Mouse (Mus musculus): ENCODE results near the gene Gm49369. TPM values are rescaled to one million over a fixed set of nuclear protein-coding genes. Genes with fewer than 3 reads are reported as not detected.
"Not testable (repeated sequence)": the region's sequence is repeated elsewhere in the genome, so short reads cannot be mapped to it uniquely, and the experiment has no call there.

Gm49369 gene
- polyA plus RNA-seq, 1 experiment from 2014 or later, result 1.1 TPM

DNA sequence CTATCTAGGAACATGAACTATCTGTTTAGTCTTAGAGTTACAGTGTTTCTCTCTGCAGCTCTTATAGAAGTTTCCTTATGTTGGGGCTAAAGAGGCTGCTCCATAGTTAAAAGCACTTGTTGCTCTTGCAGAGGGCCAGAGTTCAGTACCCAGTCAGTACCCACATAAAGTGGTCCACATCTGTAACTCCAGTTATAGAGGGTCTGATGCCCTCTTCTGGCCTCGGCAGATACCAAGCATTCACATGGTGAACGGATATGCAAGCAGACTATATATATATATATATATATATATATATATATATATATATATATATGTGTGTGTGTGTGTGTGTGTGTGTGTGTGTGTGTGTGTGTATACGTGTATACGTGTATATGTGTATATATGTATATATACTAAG is 25.5 kb upstream of the Gm49369 start:
- no peak overlapping the region for H3K4me3 ChIP-seq
- H3K9me3 ChIP-seq (replicated peaks), result no peaks in the 10 kb centered on the region
- H3K27me3 ChIP-seq (ENCODE audit: low read depth, poor library complexity, severe bottlenecking), result no peaks in the 10 kb centered on the region
- WGBS, result 80% methylated on average over 4 of the region's 4 CpGs
- no peak overlapping the region for H3K27ac ChIP-seq
- DNase-seq (ENCODE audit: low spot score), result no peak
- no peaks in the 10 kb centered on the region for H3K36me3 ChIP-seq
- H3K4me1 ChIP-seq, result no peaks in the 10 kb centered on the region

- not testable (repeated sequence) for H3K4me1 ChIP-seq; DNase-seq (ENCODE audit: low spot score); H3K36me3 ChIP-seq; H3K4me3 ChIP-seq; H3K27ac ChIP-seq; H3K9me3 ChIP-seq (replicated peaks); H3K27me3 ChIP-seq (ENCODE audit: low read depth, poor library complexity, severe bottlenecking)
- WGBS, result 93% methylated on average over 5 of the region's 5 CpGs
Measured at GRCm38 (mm10) chr7:142405134-142405533, 22.7 kb upstream of the Gm49369 start.

GRCm38 (mm10) chr7:142403591-142403990 is 21.1 kb upstream of the Gm49369 start:
- Histone ChIP-seq H3K9me3 (replicated peaks) (no peaks in the 10 kb centered on the region), H3K4me3 (no peak overlapping the region), H3K27me3 (ENCODE audit: low read depth, poor library complexity, severe bottlenecking) (no peaks in the 10 kb centered on the region), H3K36me3 (no peaks in the 10 kb centered on the region), H3K4me1 (peaks cover 6% of the 10 kb centered on the region; the same call in 1 of the 2 replicates), H3K27ac (no peak overlapping the region)
- WGBS, result 78% methylated on average over 4 of the region's 4 CpGs
- no peak for DNase-seq (ENCODE audit: low spot score)

DNA sequence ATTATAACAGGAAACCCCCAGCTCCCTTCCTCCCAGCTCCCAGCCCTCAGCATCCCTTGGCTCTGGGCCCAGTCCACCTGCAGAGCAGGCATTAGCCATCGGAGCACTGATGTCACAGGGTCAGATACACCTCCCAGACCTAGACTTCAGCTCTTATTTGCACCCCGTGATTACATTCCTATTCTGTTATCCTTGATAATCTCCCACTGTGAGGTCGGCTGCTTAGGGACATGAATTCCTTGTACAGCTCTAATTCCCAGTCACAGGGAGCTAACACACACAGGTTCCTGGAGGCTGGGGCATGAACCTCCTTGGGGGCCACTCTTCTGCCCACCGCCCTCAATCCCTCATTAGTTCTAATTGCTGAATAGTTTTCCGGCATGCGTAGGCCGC is 18.3 kb upstream of the Gm49369 start:
- WGBS, result 72% methylated on average over 7 of the region's 7 CpGs
- no peak for DNase-seq (ENCODE audit: low spot score)
- Histone ChIP-seq H3K27ac (no peak overlapping the region), H3K27me3 (ENCODE audit: low read depth, poor library complexity, severe bottlenecking) (no peaks in the 10 kb centered on the region), H3K4me1 (peaks cover 12% of the 10 kb centered on the region; the same call in 1 of the 2 replicates), H3K9me3 (replicated peaks) (no peaks in the 10 kb centered on the region), H3K4me3 (no peak overlapping the region), H3K36me3 (no peaks in the 10 kb centered on the region)

- no peak for DNase-seq (ENCODE audit: low spot score)
- Histone ChIP-seq H3K4me1 (peaks cover 12% of the 10 kb centered on the region; the same call in 1 of the 2 replicates), H3K4me3 (no peak overlapping the region), H3K27me3 (ENCODE audit: low read depth, poor library complexity, severe bottlenecking) (no peaks in the 10 kb centered on the region), H3K27ac (no peak overlapping the region), H3K36me3 (no peaks in the 10 kb centered on the region), H3K9me3 (replicated peaks) (no peaks in the 10 kb centered on the region)
- WGBS, result 80% methylated on average over 7 of the region's 7 CpGs
Measured at GRCm38 (mm10) chr7:142400112-142400749, 17.8 kb upstream of the Gm49369 start.

- no peaks in the 10 kb centered on the region for H3K9me3 ChIP-seq (replicated peaks)
- no peak overlapping the region for H3K27ac ChIP-seq
- H3K36me3 ChIP-seq, result no peaks in the 10 kb centered on the region
- WGBS, result 95% methylated on average over 1 of the region's 1 CpGs
- no peak for DNase-seq (ENCODE audit: low spot score)
- H3K4me1 ChIP-seq, result peaks cover 12% of the 10 kb centered on the region; the same call in 1 of the 2 replicates
- H3K4me3 ChIP-seq, result no peak overlapping the region
- H3K27me3 ChIP-seq (ENCODE audit: low read depth, poor library complexity, severe bottlenecking), result no peaks in the 10 kb centered on the region
Measured at GRCm38 (mm10) chr7:142399250-142399649, 16.8 kb upstream of the Gm49369 start.

GRCm38 (mm10) chr7:142398052-142398451 is 15.6 kb upstream of the Gm49369 start:
- no peak for DNase-seq (ENCODE audit: low spot score)
- no peak overlapping the region for H3K27ac ChIP-seq
- 65% methylated on average over 2 of the region's 2 CpGs for WGBS
- H3K9me3 ChIP-seq (replicated peaks), result no peaks in the 10 kb centered on the region
- H3K36me3 ChIP-seq, result no peaks in the 10 kb centered on the region
- H3K27me3 ChIP-seq (ENCODE audit: low read depth, poor library complexity, severe bottlenecking), result no peaks in the 10 kb centered on the region
- H3K4me1 ChIP-seq, result peaks cover 14% of the 10 kb centered on the region
- H3K4me3 ChIP-seq, result no peak overlapping the region

DNA sequence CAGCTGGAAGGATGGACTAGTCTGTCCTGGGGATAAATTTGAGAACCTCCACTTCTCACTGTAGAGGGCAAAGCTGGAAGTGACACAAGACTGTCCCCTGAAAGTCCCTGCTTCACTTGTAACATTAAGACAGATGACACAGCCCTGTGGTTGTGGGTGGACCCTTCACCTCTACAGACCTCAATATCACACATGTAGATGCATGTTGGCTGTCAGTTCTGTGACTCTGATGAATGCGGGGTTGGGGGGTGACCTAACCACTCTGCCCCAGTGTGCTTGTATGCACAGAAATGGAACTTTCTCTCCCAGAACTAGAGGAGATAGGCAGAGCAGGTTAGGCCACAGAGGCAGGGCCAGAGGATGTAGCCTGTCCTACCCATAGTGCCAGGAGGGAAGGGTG is 14.1 kb upstream of the Gm49369 start:
- H3K4me3 ChIP-seq, result no peak overlapping the region
- H3K36me3 ChIP-seq, result no peaks in the 10 kb centered on the region
- DNase-seq (ENCODE audit: low spot score), result no peak
- H3K4me1 ChIP-seq, result peaks cover 20% of the 10 kb centered on the region
- H3K27ac ChIP-seq, result no peak overlapping the region
- no peaks in the 10 kb centered on the region for H3K9me3 ChIP-seq (replicated peaks)
- no peaks in the 10 kb centered on the region for H3K27me3 ChIP-seq (ENCODE audit: low read depth, poor library complexity, severe bottlenecking)
- WGBS, result 91% methylated on average over 1 of the region's 1 CpGs

DNA sequence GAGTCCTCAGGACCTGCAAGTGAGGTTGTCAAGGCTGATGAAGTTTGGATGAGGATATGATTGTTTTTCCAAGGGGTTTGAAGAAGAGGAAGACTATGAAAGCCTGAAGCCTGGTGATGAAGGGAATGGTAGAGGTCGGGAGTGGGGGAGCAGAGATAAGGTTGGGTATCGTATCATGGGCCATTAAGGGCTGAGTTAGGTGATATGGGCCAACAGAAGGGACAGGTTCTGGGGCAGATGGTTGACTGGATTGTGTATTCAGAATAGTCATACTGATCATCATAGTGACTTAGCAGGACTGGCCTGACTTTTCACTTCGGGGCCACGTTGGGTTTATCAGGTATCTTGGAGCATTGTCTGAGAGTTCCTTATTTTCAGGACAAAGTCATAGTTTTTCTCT is 13.0 kb upstream of the Gm49369 start:
- DNase-seq (ENCODE audit: low spot score), result no peak
- H3K4me3 ChIP-seq, result no peak overlapping the region
- no peaks in the 10 kb centered on the region for H3K27me3 ChIP-seq (ENCODE audit: low read depth, poor library complexity, severe bottlenecking)
- H3K36me3 ChIP-seq, result no peaks in the 10 kb centered on the region
- no peak overlapping the region for H3K27ac ChIP-seq
- peaks cover 13% of the 10 kb centered on the region for H3K4me1 ChIP-seq
- no peaks in the 10 kb centered on the region for H3K9me3 ChIP-seq (replicated peaks)
- 91% methylated on average over 4 of the region's 4 CpGs for WGBS

DNA sequence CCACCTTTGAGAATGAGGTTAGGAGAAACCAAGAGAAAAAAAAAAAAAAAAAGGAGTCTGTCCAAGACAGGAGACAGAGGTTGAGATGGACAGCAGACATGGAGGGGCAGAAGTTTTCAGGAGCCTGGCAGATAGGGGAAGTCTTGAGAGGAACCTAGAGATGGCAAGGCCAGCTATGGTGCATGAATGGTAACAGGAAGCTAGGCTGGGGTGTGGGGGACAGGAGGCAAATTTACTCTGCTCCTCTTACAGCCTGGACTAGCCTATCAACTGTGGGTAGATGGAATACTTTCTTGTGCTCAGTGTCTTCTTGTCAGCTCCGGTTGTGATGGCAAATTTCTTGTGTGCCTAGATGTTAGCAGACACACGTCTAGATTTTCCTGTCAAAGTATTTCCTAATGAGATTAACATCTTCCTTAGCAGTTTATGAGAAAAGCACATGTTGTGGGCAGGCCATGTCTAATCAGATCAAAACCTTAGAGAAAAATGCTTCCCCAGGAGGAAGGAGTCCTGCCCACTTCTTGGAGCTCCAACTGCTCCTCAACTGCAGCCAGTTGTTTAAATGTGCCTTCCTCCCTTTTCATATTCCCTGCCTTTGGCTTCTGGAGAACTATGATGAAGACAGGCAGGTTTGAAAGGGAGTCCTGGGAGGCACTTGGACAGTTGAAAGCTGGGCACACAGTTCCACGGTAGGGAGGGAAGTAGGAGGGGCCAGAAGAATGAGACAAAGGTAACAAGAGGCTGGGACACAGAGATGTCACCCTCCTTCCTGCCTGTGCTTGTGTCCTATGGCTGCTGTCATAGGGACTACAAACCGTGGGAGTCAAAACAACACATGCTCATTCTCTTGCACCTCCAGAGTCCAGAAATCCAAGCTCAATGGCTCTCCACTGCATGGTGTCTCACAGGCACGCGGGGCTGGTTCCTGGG is 12.1 kb upstream of the Gm49369 start:
- DNase-seq (ENCODE audit: low spot score), result no peak
- WGBS, result 73% methylated on average over 6 of the region's 6 CpGs
- H3K27me3 ChIP-seq (ENCODE audit: low read depth, poor library complexity, severe bottlenecking), result no peaks in the 10 kb centered on the region
- H3K36me3 ChIP-seq, result no peaks in the 10 kb centered on the region
- no peaks in the 10 kb centered on the region for H3K9me3 ChIP-seq (replicated peaks)
- H3K4me1 ChIP-seq, result peaks cover 13% of the 10 kb centered on the region; the same call in 1 of the 2 replicates
- H3K27ac ChIP-seq, result no peak overlapping the region
- no peak overlapping the region for H3K4me3 ChIP-seq

GRCm38 (mm10) chr7:142393191-142393590 is 10.7 kb upstream of the Gm49369 start:
- WGBS, result 27% methylated on average over 4 of the region's 4 CpGs
- Histone ChIP-seq H3K36me3 (no peaks in the 10 kb centered on the region), H3K9me3 (replicated peaks) (no peaks in the 10 kb centered on the region), H3K4me3 (no peak overlapping the region), H3K27ac (no peak overlapping the region), H3K4me1 (peaks cover 13% of the 10 kb centered on the region; the same call in 1 of the 2 replicates), H3K27me3 (ENCODE audit: low read depth, poor library complexity, severe bottlenecking) (no peaks in the 10 kb centered on the region)
- DNase-seq (ENCODE audit: low spot score), result no peak

- no peaks in the 10 kb centered on the region for H3K9me3 ChIP-seq (replicated peaks)
- H3K36me3 ChIP-seq, result no peaks in the 10 kb centered on the region
- no peak overlapping the region for H3K27ac ChIP-seq
- no peak overlapping the region for H3K4me3 ChIP-seq
- DNase-seq (ENCODE audit: low spot score), result no peak
- 76% methylated on average over 4 of the region's 4 CpGs for WGBS
- H3K27me3 ChIP-seq (ENCODE audit: low read depth, poor library complexity, severe bottlenecking), result no peaks in the 10 kb centered on the region
- H3K4me1 ChIP-seq, result peaks cover 17% of the 10 kb centered on the region
Measured at GRCm38 (mm10) chr7:142391609-142392008, 9.1 kb upstream of the Gm49369 start.

- Histone ChIP-seq H3K9me3 (replicated peaks) (no peaks in the 10 kb centered on the region), H3K27me3 (ENCODE audit: low read depth, poor library complexity, severe bottlenecking) (no peaks in the 10 kb centered on the region), H3K4me3 (no peak overlapping the region), H3K4me1 (peaks cover 22% of the 10 kb centered on the region), H3K36me3 (no peaks in the 10 kb centered on the region), H3K27ac (no peak overlapping the region)
- 86% methylated on average over 3 of the region's 3 CpGs for WGBS
- DNase-seq (ENCODE audit: low spot score), result no peak
Measured at GRCm38 (mm10) chr7:142391108-142391507, 8.6 kb upstream of the Gm49369 start.
